Mouse (Mus musculus): ENCODE measurements at regions not wholly inside any gene's neighbourhood (a gene's known extent, or its start where the extent isn't known, plus 50 kb on each side); places are given as distances from the start of the nearest gene placed in this dataset.

DNA sequence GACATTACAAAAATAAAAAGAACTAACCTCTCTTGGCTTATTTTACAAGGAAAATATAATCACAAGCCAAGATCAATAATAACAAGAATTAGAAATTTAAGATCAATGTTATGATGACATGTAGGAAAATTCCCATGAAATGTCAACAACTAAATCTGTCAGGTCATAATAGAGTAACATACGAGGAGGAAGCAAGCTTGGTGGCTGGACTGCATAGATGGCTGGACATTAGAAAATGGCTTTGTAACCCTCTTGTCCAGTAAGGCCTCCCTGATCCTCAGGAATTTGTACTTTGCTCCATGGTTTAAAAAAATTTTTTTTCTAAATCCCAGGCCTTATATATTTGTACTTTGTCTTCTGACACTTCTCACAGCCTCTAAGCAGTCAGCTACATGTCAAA lies 132.7 kb upstream of the Aoah start:
- no peak for DNase-seq

- DNase-seq, result no peak
These were observed 115.2 kb upstream of the Aoah start for GRCm38 (mm10) chr13:20678754-20679153.

GRCm38 (mm10) chr13:20686914-20687313 lies 107.0 kb upstream of the Aoah start:
- no peak for DNase-seq

DNA sequence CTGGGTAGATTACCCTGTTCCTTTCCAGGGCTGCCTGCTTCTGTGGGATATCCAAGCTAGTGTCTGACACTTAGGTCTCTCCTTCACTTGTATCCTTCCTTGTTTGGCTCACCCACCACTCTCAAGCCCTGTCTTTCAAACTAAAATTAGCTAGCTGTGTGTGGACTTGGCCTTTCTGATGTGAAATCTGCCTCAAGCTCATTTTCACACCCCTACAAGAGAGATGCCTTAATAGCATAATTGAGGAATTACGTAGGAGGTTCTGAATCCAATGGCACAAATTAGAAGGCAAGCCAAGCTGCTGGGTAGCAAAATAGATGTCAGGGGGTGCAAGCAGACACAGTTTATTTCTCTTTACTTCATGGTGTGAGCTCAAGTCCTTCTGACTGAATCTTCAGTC lies 106.5 kb upstream of the Aoah start:
- DNase-seq, result no peak

- peak; percentile 19 for DNase-seq
These were observed 82.4 kb upstream of the Aoah start for GRCm38 (mm10) chr13:20711486-20711885.

DNA sequence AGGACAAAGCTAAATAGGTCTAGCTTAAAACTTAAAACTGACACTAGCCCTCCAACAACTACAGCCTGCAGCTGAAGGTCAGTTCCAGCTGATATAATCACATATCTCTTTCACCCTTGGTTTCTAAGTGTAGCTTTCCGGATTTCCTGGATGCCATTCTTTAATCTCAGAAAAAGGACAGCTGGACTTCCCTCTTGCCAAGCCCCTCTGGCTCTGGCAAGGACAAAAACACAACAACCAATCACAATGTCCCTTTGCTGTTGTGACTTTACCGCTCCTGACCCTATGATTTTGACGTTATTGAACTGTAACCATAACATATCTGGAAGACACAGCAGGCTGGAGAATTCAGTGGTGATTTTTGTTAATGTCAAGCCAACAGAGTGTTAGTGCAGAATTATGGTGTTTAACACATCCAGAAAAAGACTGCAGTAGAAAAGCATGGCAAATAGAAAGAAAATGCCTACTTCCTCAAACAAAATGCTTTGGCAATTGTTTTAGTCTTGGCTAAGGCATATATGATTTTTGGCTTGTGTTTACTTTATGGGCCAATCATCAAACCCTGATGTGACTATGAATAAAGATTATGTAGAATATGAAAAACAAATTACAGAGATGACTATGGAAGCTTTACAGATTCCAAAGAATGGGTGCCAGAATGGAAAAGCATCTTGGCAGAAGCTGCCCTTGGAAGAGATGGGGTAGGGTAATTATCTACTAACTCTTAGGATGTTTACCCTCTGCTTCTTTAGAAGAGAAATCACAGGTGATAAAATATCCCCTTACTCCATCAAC lies 70.4 kb upstream of the Aoah start:
- DNase-seq, result no peak

GRCm38 (mm10) chr13:20724419-20724818 lies 69.5 kb upstream of the Aoah start:
- no peak for DNase-seq

DNA sequence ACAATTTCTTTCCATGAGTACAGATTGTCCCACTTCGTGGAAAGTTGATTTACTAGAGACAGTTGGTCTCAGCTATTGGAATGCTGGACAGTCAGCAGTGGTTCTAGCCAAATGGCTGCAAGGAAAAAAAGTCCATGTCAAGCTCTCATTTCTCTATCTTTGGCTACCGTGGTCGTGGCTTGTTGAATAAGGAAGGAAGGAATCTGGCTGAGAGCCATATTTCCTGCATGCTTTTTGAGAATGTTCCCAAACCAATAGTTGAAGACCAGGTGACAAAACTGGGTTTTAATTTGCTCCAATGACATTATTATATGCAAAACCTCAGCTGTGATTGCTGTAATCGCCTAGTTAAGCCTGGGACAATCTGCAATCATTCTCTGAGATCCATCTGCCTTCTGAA lies 68.4 kb upstream of the Aoah start:
- no peak for DNase-seq

DNA sequence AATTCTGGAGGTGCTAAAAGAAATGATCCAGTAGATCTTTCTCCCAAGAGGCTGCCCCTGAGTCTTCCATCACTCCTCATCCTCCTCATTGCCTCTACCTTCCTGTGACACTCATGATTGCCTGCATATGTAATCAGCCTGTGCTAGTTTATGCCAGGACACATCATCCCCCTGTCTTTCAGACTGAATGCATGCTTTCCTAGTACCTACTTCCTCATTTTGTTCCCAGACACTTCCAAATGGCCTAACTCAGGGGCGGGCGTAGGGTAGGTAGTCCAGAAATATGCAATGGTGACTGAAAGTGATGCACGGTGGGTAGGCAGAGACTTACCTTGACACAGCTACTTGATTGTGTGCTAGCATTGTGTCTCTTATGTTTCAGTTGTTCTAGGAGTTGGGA lies 65.8 kb upstream of the Aoah start:
- no peak for DNase-seq

GRCm38 (mm10) chr13:20733046-20733445 lies 60.9 kb upstream of the Aoah start:
- no peak for DNase-seq

- no peak for DNase-seq
These were observed 59.6 kb upstream of the Aoah start for GRCm38 (mm10) chr13:20734283-20734682.

DNA sequence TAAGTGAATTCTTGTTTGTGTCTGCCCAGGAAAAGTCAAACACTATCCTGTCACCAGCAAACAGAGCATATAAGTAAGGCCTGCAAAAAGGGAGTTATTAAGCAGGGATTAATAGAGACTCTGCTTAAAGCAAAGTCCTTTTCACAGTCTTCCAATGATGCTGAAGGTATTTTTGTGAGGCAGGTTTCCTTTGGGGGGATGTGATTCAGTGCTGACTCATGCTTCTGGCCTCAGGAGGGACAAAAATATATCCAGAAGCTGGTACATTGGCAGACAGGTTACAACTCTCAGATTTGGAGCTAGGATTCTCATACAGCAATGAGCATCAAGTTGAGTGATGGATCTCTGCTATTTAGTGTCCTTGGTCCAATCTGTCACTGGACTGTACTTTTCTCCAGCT lies 57.3 kb upstream of the Aoah start:
- no peak for DNase-seq

Measured in right cerebral cortex, postnatal 25 days (tissue).